Mouse (Mus musculus) liver, embryonic 16.5 days (tissue): Measurements from ENCODE around the gene Mark1. TPM values are rescaled to one million over a fixed set of nuclear protein-coding genes. Genes with fewer than 3 reads are reported as not detected.
A peak's percentile ranks its signal among the peaks of the same experiment; 100 is the strongest.

Source experiments
- ATAC-seq: fragments of 200-750 bp; cut with Nextera tagmentation; 2 replicates; pipeline ENCODE4 v1.8.0; 2017; ENCODE audit warnings: low read depth, mild to moderate bottlenecking, moderate number of reproducible peaks, moderate library complexity
- H3K27ac ChIP-seq: fragments of 300-500 bp; sonication (generic); 2 replicates; pipeline ENCODE4 v1.5.1; 2014; ENCODE audit warnings: mild to moderate bottlenecking, low read length
- H3K27me3 ChIP-seq: fragments of 300-500 bp; sonication (generic); 2 replicates; pipeline ENCODE4 v1.6.1; 2014; ENCODE audit warnings: low read depth, low read length, mixed read lengths; ENCODE audit not compliant: control insufficient read depth, insufficient read depth
- H3K36me3 ChIP-seq: fragments of 300-500 bp; sonication (generic); 2 replicates; pipeline ENCODE4 v1.6.1; 2014; ENCODE audit warnings: mild to moderate bottlenecking; ENCODE audit not compliant: control insufficient read depth, insufficient read depth
- H3K4me1 ChIP-seq: fragments of 300-500 bp; sonication (generic); 2 replicates; pipeline ENCODE4 v1.6.1; 2014; ENCODE audit warnings: low read depth, low read length, mixed read lengths; ENCODE audit not compliant: control insufficient read depth
- H3K4me2 ChIP-seq: fragments of 300-500 bp; sonication (generic); 2 replicates; pipeline ENCODE4 v1.6.1; 2014; ENCODE audit warnings: low read depth, low read length, mixed read lengths
- H3K4me3 ChIP-seq: fragments of 300-500 bp; sonication (generic); 2 replicates; pipeline ENCODE4 v1.5.1; 2014; ENCODE audit warnings: low read depth, mild to moderate bottlenecking, low read length
- H3K9ac ChIP-seq: fragments of 300-500 bp; sonication (generic); 2 replicates; pipeline ENCODE4 v1.6.1; 2014; ENCODE audit warnings: low read depth, low read length
- H3K9me3 ChIP-seq: fragments of 300-500 bp; sonication (generic); replicated peaks from 2 replicates; pipeline ENCODE4 v1.6.1; 2016; ENCODE audit warnings: low read length; ENCODE audit not compliant: control insufficient read depth
- WGBS: fragments of 180-500 bp; shearing (Covaris S2); extraction: QIAGEN DNeasy Blood & Tissue Kit; methylation state at CpG from one replicate; pipeline ENCODE4 v1.1.7; 2014; ENCODE audit not compliant: insufficient replicate concordance; 5-methylcytosine and 5-hydroxymethylcytosine counted together
- polyA plus RNA-seq: library from polyadenylated mRNA; unstranded; fragments of >200 nt; fragmentation: Nextera tagmentation; extraction: Ambion mirVana; gene quantifications from 2 replicates; pipeline ENCODE4 v1.2.1, GENCODE M21; 2015

Gene Mark1
- polyA plus RNA-seq, 1 experiment from 2014 or later = 0.22 TPM

DNA sequence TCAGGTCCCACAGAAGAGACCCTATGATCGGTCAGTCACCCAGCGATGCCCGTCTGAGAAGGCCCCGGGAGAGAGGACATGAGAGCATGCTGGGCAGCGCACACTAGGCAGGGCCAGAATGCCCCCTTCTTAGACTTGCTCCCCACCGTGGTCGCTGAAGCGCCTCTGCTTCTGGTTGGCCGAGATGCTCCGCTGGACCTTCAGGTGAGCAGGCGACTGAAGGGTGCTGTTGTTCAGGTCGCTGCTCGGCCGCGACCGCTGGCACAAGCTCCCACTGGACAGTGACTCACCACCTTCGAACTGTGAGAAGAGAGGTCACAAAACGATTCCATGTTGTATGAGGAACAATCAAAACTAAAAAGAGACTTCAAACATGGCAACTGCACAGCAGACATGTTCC lies 87.0 kb downstream of the Mark1 start:
- no peak overlapping the region for H3K27ac ChIP-seq
- H3K9ac ChIP-seq = no peak overlapping the region
- no peaks in the 10 kb centered on the region for H3K9me3 ChIP-seq
- H3K4me2 ChIP-seq = no peak overlapping the region
- 80% methylated on average over 18 of the region's 18 CpGs for WGBS
- H3K36me3 ChIP-seq = no peaks in the 10 kb centered on the region
- no peaks in the 10 kb centered on the region for H3K4me1 ChIP-seq
- no peak for ATAC-seq
- no peaks in the 10 kb centered on the region for H3K27me3 ChIP-seq
- H3K4me3 ChIP-seq = no peak overlapping the region

DNA sequence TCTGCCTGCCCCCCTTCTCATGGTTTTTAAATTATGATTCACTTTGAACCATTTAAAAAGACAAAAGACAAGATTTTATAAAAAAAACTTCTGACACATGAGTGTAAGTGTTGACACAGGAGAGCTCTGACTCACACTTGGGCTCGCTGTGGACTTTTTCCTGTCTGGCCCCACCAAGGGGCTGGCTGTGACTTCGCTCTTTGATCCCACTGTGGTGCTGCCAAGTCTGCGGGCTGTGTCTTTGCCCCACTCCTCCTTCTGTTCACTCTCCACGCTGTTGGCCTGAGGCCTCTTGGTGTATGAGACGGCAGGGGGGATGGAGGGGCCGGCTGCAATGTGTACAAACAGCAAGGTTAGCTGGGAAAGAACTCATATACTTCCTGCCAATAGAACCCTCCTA lies 87.5 kb downstream of the Mark1 start:
- H3K4me2 ChIP-seq = no peak overlapping the region
- H3K9me3 ChIP-seq = no peaks in the 10 kb centered on the region
- peak; percentile 24 for ATAC-seq
- WGBS = 58% methylated on average over 6 of the region's 6 CpGs
- no peaks in the 10 kb centered on the region for H3K4me1 ChIP-seq
- H3K27ac ChIP-seq = no peak overlapping the region
- no peak overlapping the region for H3K9ac ChIP-seq
- no peaks in the 10 kb centered on the region for H3K27me3 ChIP-seq
- no peaks in the 10 kb centered on the region for H3K36me3 ChIP-seq
- no peak overlapping the region for H3K4me3 ChIP-seq

DNA sequence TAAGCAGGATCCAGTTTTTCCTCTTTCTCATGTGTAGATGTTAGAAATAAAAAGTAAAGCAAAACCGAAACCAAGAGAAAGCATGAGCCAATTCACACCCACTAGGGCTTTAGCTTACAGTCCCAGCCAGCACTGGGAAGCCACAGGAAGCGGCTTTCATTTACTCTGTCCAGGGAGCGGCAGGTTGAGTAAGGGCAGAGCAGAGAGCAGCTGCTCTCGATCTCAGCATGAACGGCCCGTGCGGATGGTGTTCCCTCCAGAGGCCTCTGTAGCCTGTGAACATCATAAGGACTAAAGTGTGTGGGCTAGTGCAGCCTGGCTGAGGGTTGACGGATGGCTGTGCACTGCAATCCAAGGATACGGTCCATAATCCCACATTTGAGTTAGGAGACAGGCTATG lies 90.8 kb downstream of the Mark1 start:
- Histone ChIP-seq H3K36me3 (no peaks in the 10 kb centered on the region), H3K27ac (no peak overlapping the region), H3K9ac (no peak overlapping the region), H3K4me1 (no peaks in the 10 kb centered on the region), H3K4me2 (no peak overlapping the region), H3K4me3 (no peak overlapping the region), H3K9me3 (no peaks in the 10 kb centered on the region), H3K27me3 (no peaks in the 10 kb centered on the region)
- 43% methylated on average over 9 of the region's 9 CpGs for WGBS
- peak; percentile 44; the same call in 1 of the 2 replicates for ATAC-seq

DNA sequence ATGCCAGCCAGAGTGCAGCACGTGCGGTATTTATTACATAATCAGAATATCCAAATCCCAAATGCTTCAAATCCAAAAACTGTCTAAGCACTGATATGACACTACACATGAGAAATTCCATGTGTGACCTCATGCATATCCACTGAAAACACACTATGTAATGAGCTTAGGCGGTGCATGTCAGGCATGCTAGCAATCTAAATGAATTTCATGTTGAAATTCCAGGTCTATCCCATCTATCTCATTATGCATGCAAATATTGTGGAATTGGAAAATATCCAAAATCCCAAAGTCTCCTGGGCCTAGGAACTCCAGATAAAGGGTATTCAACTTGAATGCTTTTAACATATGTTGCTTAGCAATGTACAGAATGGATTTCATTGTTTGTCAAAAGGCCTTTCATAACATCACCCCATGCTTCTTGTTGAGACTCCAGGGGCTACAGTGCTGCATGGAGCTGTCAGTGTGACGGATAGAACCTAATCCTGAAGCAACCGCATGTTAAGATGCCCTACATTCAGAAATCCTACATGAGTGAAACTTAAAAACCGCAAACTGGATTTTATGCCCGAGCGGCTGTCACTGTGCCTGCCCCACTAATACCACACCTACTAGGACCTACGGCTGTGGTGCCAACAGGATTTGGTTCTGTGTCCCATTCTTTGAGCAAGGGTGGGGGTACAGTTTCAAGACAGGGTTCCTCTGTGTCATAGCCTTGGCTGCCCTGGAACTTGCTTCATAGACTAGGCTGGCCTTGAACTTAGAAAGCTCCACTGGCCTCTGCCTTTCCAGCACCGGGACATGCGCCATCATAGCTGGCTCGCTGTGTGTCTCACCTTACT lies 93.2 kb downstream of the Mark1 start:
- ATAC-seq = no peak
- WGBS = 79% methylated on average over 12 of the region's 12 CpGs
- H3K27me3 ChIP-seq = no peaks in the 10 kb centered on the region
- no peak overlapping the region for H3K9ac ChIP-seq
- no peaks in the 10 kb centered on the region for H3K4me1 ChIP-seq
- H3K36me3 ChIP-seq = no peaks in the 10 kb centered on the region
- no peak overlapping the region for H3K4me2 ChIP-seq
- H3K27ac ChIP-seq = no peak overlapping the region
- no peak overlapping the region for H3K4me3 ChIP-seq
- no peaks in the 10 kb centered on the region for H3K9me3 ChIP-seq

DNA sequence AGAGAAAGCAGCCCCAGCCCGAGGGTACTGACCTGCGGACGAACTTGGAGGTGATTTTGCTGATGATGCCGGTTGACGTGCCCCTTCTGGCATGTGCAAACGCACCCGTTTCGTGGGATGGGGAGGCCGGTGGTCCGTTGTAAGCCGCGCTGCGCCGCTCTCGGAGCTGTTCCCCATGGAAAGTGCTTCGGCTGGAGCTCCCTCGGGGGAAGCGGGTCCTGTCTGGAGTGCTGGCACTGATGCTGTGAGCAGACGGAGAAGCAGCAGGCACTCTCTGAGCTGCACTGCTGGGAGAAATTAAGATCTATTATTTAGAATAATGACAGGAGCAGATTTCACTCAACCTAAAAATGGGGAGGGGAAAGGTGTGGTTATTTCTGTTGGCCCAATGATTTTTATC lies 94.0 kb downstream of the Mark1 start:
- no peak for ATAC-seq
- Histone ChIP-seq H3K27ac (no peak overlapping the region), H3K36me3 (no peaks in the 10 kb centered on the region), H3K4me3 (no peak overlapping the region), H3K9ac (no peak overlapping the region), H3K27me3 (no peaks in the 10 kb centered on the region), H3K4me2 (no peak overlapping the region), H3K9me3 (no peaks in the 10 kb centered on the region), H3K4me1 (no peaks in the 10 kb centered on the region)
- WGBS = 75% methylated on average over 19 of the region's 19 CpGs

DNA sequence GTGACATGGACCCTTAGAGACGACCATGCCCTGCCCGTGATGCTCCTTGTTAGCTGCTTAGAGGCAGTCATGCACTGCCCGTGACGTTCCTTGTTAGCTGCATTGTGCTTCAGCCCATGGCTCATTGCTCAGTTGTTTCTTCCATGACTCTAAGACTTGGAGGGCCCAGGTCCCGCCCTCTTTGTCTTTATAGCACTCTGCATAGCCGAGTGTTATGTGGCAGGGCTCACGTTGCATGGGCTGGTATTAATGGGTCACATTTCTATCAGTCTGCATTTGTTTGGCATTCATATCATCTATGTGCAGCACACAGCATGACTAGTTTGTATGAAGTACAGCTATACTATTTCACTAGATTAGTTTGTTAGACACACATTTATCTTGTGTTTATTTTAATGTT lies 95.7 kb downstream of the Mark1 start:
- 63% methylated on average over 7 of the region's 7 CpGs for WGBS
- Histone ChIP-seq H3K36me3 (no peaks in the 10 kb centered on the region), H3K4me1 (no peaks in the 10 kb centered on the region), H3K9me3 (no peaks in the 10 kb centered on the region), H3K27me3 (no peaks in the 10 kb centered on the region), H3K4me3 (no peak overlapping the region), H3K9ac (no peak overlapping the region), H3K4me2 (no peak overlapping the region), H3K27ac (no peak overlapping the region)
- no peak for ATAC-seq

DNA sequence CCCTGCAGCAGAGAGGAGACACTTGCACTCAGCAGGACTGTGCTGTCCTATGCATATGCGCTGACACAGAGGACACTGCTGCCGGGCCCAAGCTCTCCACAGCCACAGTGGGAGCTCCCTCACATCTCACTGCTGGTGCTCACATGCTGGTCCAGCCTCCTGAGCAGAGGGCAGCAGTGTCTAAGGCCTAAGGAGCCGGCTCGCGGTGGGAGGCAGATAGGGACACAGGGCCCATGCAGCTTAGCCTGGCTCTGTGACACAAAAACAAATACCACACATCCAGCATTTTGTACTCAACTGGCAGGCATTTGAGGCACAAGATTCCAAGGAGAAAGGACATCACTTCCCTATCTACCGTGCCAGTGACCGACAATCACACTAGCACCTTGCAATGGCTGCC lies 96.5 kb downstream of the Mark1 start:
- no peak overlapping the region for H3K27ac ChIP-seq
- no peak for ATAC-seq
- no peaks in the 10 kb centered on the region for H3K27me3 ChIP-seq

DNA sequence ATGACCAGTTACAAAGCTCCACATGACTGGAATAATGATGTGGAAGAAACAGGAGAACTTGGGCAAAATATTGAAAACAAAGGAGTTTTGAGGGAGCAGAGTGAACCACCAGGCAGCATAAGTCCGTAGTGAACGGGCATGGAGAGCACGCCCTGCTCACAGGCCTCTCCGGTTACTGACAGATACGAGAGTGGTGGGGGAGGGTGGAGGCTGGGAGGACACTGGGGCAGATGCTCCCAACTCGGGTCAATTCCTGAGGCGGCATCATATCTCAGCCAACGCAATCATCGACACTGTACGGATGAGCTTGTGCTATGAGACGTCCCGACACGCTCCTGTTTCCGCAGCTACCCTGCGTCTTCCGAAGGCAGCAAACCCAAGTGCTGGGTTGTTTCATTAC lies 102.0 kb downstream of the Mark1 start:
- no peak overlapping the region for H3K4me2 ChIP-seq
- WGBS = 77% methylated on average over 16 of the region's 16 CpGs
- no peaks in the 10 kb centered on the region for H3K4me1 ChIP-seq
- no peak overlapping the region for H3K27ac ChIP-seq
- H3K9ac ChIP-seq = no peak overlapping the region
- ATAC-seq = no peak
- no peaks in the 10 kb centered on the region for H3K36me3 ChIP-seq
- H3K4me3 ChIP-seq = no peak overlapping the region
- H3K9me3 ChIP-seq = no peaks in the 10 kb centered on the region
- H3K27me3 ChIP-seq = no peaks in the 10 kb centered on the region

More for the DNA sequence above, 96.5 kb downstream of the Mark1 start:
- 70% methylated on average over 7 of the region's 7 CpGs for WGBS
- H3K4me1 ChIP-seq = no peaks in the 10 kb centered on the region
- H3K36me3 ChIP-seq = no peaks in the 10 kb centered on the region
- no peak overlapping the region for H3K4me2 ChIP-seq
- no peak overlapping the region for H3K9ac ChIP-seq
- no peak overlapping the region for H3K4me3 ChIP-seq
- H3K9me3 ChIP-seq = no peaks in the 10 kb centered on the region

DNA sequence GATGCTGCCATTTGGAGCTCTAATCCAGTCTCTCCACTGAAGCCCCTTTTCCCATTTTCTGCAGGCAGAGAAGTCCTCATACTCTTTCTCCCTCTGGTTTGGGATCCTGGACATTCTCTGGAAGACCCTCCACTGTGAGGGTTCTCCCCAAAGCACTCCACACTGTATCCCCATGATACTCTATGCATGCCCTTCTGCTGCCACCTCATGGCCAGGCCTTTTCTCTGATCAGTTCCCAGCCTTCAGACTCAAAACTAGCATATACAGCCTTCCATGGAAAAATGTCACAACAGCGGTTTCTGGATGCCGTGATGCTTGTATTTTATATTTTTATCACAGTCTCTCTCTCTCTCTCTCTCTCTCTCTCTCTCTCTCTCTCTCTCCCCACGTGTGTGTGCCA lies 107.4 kb downstream of the Mark1 start:
- Histone ChIP-seq H3K27me3 (no peaks in the 10 kb centered on the region), H3K36me3 (no peaks in the 10 kb centered on the region), H3K4me1 (no peaks in the 10 kb centered on the region), H3K4me3 (no peak overlapping the region), H3K27ac (no peak overlapping the region), H3K4me2 (no peak overlapping the region), H3K9me3 (no peaks in the 10 kb centered on the region), H3K9ac (no peak overlapping the region)
- 51% methylated on average over 3 of the region's 3 CpGs for WGBS
- no peak for ATAC-seq
